Mouse (Mus musculus) right cerebral cortex, postnatal 25 days (tissue): Measurements from ENCODE around the gene Nhej1.

Experiments
- DNase-seq: peaks from one replicate; pipeline ENCODE4 v3.0.0; 2022

Gene Nhej1

GRCm38 (mm10) chr1:75122211-75122610, 2.8 kb downstream of the Nhej1 start:
- DNase-seq = no peak

GRCm38 (mm10) chr1:75052091-75052490, 72.9 kb downstream of the Nhej1 start:
- peak; percentile 20 for DNase-seq

GRCm38 (mm10) chr1:75051428-75051827, 73.6 kb downstream of the Nhej1 start:
- no peak for DNase-seq

- no peak for DNase-seq
Measured at GRCm38 (mm10) chr1:75048571-75048970, 76.4 kb downstream of the Nhej1 start.

- DNase-seq = no peak
Measured at GRCm38 (mm10) chr1:75048041-75048440, 77.0 kb downstream of the Nhej1 start.

GRCm38 (mm10) chr1:75040429-75040828, 84.6 kb downstream of the Nhej1 start:
- DNase-seq = no peak

- no peak for DNase-seq
Measured at GRCm38 (mm10) chr1:75032041-75032440, 93.0 kb downstream of the Nhej1 start.

GRCm38 (mm10) chr1:75027061-75027779, 97.8 kb downstream of the Nhej1 start:
- no peak for DNase-seq

- no peak for DNase-seq
Measured at GRCm38 (mm10) chr1:75024419-75025199, 100.4 kb downstream of the Nhej1 start.

GRCm38 (mm10) chr1:75022216-75022615, 102.8 kb downstream of the Nhej1 start:
- no peak for DNase-seq

- DNase-seq = peak; percentile 77
Measured at GRCm38 (mm10) chr1:75016846-75017245, 108.2 kb downstream of the Nhej1 start.

GRCm38 (mm10) chr1:75015551-75016265, 109.3 kb downstream of the Nhej1 start:
- no peak for DNase-seq

- no peak for DNase-seq
Measured at GRCm38 (mm10) chr1:75014210-75014845, 110.7 kb downstream of the Nhej1 start.

- DNase-seq = no peak
Measured at GRCm38 (mm10) chr1:75010817-75011216, 114.2 kb downstream of the Nhej1 start.

GRCm38 (mm10) chr1:75010203-75010602, 114.8 kb downstream of the Nhej1 start:
- no peak for DNase-seq

GRCm38 (mm10) chr1:75006016-75006415, 119.0 kb downstream of the Nhej1 start:
- no peak for DNase-seq

- no peak for DNase-seq
Measured at GRCm38 (mm10) chr1:75001183-75001582, 123.8 kb downstream of the Nhej1 start.

- DNase-seq = no peak
Measured at GRCm38 (mm10) chr1:75000496-75000895, 124.5 kb downstream of the Nhej1 start.

GRCm38 (mm10) chr1:74999173-74999572, 125.8 kb downstream of the Nhej1 start:
- DNase-seq = no peak

- DNase-seq = no peak
Measured at GRCm38 (mm10) chr1:74997231-74997630, 127.8 kb downstream of the Nhej1 start.

- no peak for DNase-seq
Measured at GRCm38 (mm10) chr1:74977001-74977400, 148.0 kb downstream of the Nhej1 start.

GRCm38 (mm10) chr1:74975936-74976335, 149.1 kb downstream of the Nhej1 start:
- DNase-seq = no peak

GRCm38 (mm10) chr1:74973590-74973989, 151.4 kb downstream of the Nhej1 start:
- DNase-seq = no peak
